ENCODE assay signal across 8 mouse cellular contexts in genomic region chr10:80144864-80145838, GRCm38 (mm10). TPM values are rescaled to one million over a fixed set of nuclear protein-coding genes. Genes with fewer than 3 reads are reported as not detected.
DNase-seq lines count a peak whose midpoint lies in the region; ATAC-seq lines count a peak whose summit lies in the region.

No protein-coding gene starts in this region.

- H3K9ac ChIP-seq in heart, embryonic 13.5 days: peak overlapping the region; percentile 100
- no peak overlapping the region for H3K9ac ChIP-seq in kidney, embryonic 16.5 days (replicated peaks; ENCODE audit: low read length)
- no peak overlapping the region; the same call in 1 of the 2 replicates for H3K9ac ChIP-seq in liver, embryonic 16.5 days (ENCODE audit: low read depth, low read length)

- peak overlapping the region; percentile 6 for H3K4me3 ChIP-seq in heart, embryonic 13.5 days
- H3K4me3 ChIP-seq in kidney, embryonic 16.5 days (ENCODE audit: low read length): 0 out of 2 replicates have a peak overlapping the region, but pooled peaks have one; percentile 1
- no peak overlapping the region for H3K4me3 ChIP-seq in liver, embryonic 16.5 days (ENCODE audit: low read depth, low read length)

- peaks cover 43% of the 10 kb centered on the region for H3K36me3 ChIP-seq in heart, embryonic 13.5 days
- peaks cover 38% of the 10 kb centered on the region for H3K36me3 ChIP-seq in kidney, embryonic 16.5 days (ENCODE audit: insufficient read depth, low read length)
- peaks cover 16% of the 10 kb centered on the region for H3K36me3 ChIP-seq in liver, embryonic 16.5 days (ENCODE audit: control insufficient read depth, insufficient read depth)

- ATAC-seq in heart, embryonic 13.5 days (ENCODE audit: extremely low read depth, insufficient number of reproducible peaks, low FRiP score, low TSS enrichment): no peak
- ATAC-seq in kidney, embryonic 16.5 days (ENCODE audit: low FRiP score, low TSS enrichment): no peak
- ATAC-seq in liver, embryonic 16.5 days (ENCODE audit: low read depth): no peak

- 76% methylated on average over 20 of the region's 20 CpGs for WGBS in heart, embryonic 13.5 days
- 71% methylated on average over 20 of the region's 20 CpGs for WGBS in kidney, embryonic 16.5 days
- WGBS in liver, embryonic 16.5 days (ENCODE audit: insufficient replicate concordance): 74% methylated on average over 20 of the region's 20 CpGs

- peaks cover 69% of the 10 kb centered on the region for H3K4me1 ChIP-seq in heart, embryonic 13.5 days
- peaks cover 46% of the 10 kb centered on the region for H3K4me1 ChIP-seq in kidney, embryonic 16.5 days (ENCODE audit: insufficient read depth, low read length)
- H3K4me1 ChIP-seq in liver, embryonic 16.5 days (ENCODE audit: control insufficient read depth, low read depth, low read length): peaks cover 71% of the 10 kb centered on the region

- no peaks in the 10 kb centered on the region for H3K27me3 ChIP-seq in heart, embryonic 13.5 days (replicated peaks)
- no peaks in the 10 kb centered on the region for H3K27me3 ChIP-seq in kidney, embryonic 16.5 days (ENCODE audit: insufficient read depth, low read length)
- H3K27me3 ChIP-seq in liver, embryonic 16.5 days (ENCODE audit: control insufficient read depth, insufficient read depth, low read depth, low read length): peaks cover 3% of the 10 kb centered on the region

- peak overlapping the region; percentile 93 for H3K4me2 ChIP-seq in heart, embryonic 13.5 days
- H3K4me2 ChIP-seq in kidney, embryonic 16.5 days (replicated peaks; ENCODE audit: low read depth, low read length): no peak overlapping the region
- H3K4me2 ChIP-seq in liver, embryonic 16.5 days (ENCODE audit: low read depth, low read length): 0 out of 2 replicates have a peak overlapping the region, but pooled peaks have one; percentile 34

- peak; percentile 58 for DNase-seq in 3134 (ENCODE audit: extremely low read depth, insufficient read length, low spot score)
- DNase-seq in MN1 (ENCODE audit: low spot score): peak; percentile 90
- DNase-seq in embryo, embryonic 11 days: peak; percentile 79
- peak; percentile 84 for DNase-seq in retina, postnatal 1 day
- DNase-seq in urinary bladder, postnatal 36 days (ENCODE audit: low spot score in 2 of 2): peak; percentile 65 to 75

- peak overlapping the region; percentile 99 for H3K27ac ChIP-seq in heart, embryonic 13.5 days (replicated peaks)
- H3K27ac ChIP-seq in kidney, embryonic 16.5 days (ENCODE audit: low read length): no peak overlapping the region
- H3K27ac ChIP-seq in liver, embryonic 16.5 days (ENCODE audit: low read length): peak overlapping the region; percentile 99

- no peaks in the 10 kb centered on the region for H3K9me3 ChIP-seq in heart, embryonic 13.5 days
- H3K9me3 ChIP-seq in kidney, embryonic 16.5 days (ENCODE audit: low read length): no peaks in the 10 kb centered on the region
- H3K9me3 ChIP-seq in liver, embryonic 16.5 days (replicated peaks; ENCODE audit: control insufficient read depth, low read length): no peaks in the 10 kb centered on the region

RNA-seq across cellular contexts. Expression of gene Midn, which starts 2.9 kb away (rescaled TPM):
- polyA plus RNA-seq in heart, embryonic 13.5 days (2015; fragmentation: Nextera tagmentation; extraction: Ambion mirVana): 15.6 and 15.7 TPM in 2 replicates
- 15.9 and 16.8 TPM in 2 replicates for polyA plus RNA-seq in kidney, embryonic 16.5 days (2015; fragmentation: Nextera tagmentation; extraction: Ambion mirVana)
- 2.3 and 2.6 TPM in 2 replicates for polyA plus RNA-seq in liver, embryonic 16.5 days (2015; fragmentation: Nextera tagmentation; extraction: Ambion mirVana)

RNA-seq across cellular contexts. Expression of gene Cbarp, which starts 4.5 kb away (rescaled TPM):
- polyA plus RNA-seq in heart, embryonic 13.5 days (2015; fragmentation: Nextera tagmentation; extraction: Ambion mirVana): 1.6 and 2.5 TPM in 2 replicates
- 6.4 and 7.3 TPM in 2 replicates for polyA plus RNA-seq in kidney, embryonic 16.5 days (2015; fragmentation: Nextera tagmentation; extraction: Ambion mirVana)
- polyA plus RNA-seq in liver, embryonic 16.5 days (2015; fragmentation: Nextera tagmentation; extraction: Ambion mirVana): 0.44 and 0.65 TPM in 2 replicates

RNA-seq across cellular contexts. Expression of gene Atp5d, which starts 6.7 kb away (rescaled TPM):
- 808 and 893 TPM in 2 replicates for polyA plus RNA-seq in heart, embryonic 13.5 days (2015; fragmentation: Nextera tagmentation; extraction: Ambion mirVana)
- 676 and 688 TPM in 2 replicates for polyA plus RNA-seq in kidney, embryonic 16.5 days (2015; fragmentation: Nextera tagmentation; extraction: Ambion mirVana)
- polyA plus RNA-seq in liver, embryonic 16.5 days (2015; fragmentation: Nextera tagmentation; extraction: Ambion mirVana): 288 and 309 TPM in 2 replicates

RNA-seq across cellular contexts. Expression of gene Cirbp, which starts 20.6 kb away (rescaled TPM):
- polyA plus RNA-seq in heart, embryonic 13.5 days (2015; fragmentation: Nextera tagmentation; extraction: Ambion mirVana): 87.9 and 96.4 TPM in 2 replicates
- 96.2 and 101 TPM in 2 replicates for polyA plus RNA-seq in kidney, embryonic 16.5 days (2015; fragmentation: Nextera tagmentation; extraction: Ambion mirVana)
- 13.8 and 14.2 TPM in 2 replicates for polyA plus RNA-seq in liver, embryonic 16.5 days (2015; fragmentation: Nextera tagmentation; extraction: Ambion mirVana)

RNA-seq across cellular contexts. Expression of gene 1600002K03Rik, which starts 27.6 kb away (rescaled TPM):
- 10.4 and 13.1 TPM in 2 replicates for polyA plus RNA-seq in heart, embryonic 13.5 days (2015; fragmentation: Nextera tagmentation; extraction: Ambion mirVana)
- 15.2 and 15.3 TPM in 2 replicates for polyA plus RNA-seq in kidney, embryonic 16.5 days (2015; fragmentation: Nextera tagmentation; extraction: Ambion mirVana)
- polyA plus RNA-seq in liver, embryonic 16.5 days (2015; fragmentation: Nextera tagmentation; extraction: Ambion mirVana): 8.4 and 8.7 TPM in 2 replicates
